Mouse (Mus musculus) mouse trophoblast stem cell (cell line): Measurements from ENCODE around the gene Il1rapl2.
"Not testable (repeated sequence)": the region's sequence is repeated elsewhere in the genome, so short reads cannot be mapped to it uniquely, and the experiment has no call there.

Experiments used
- in situ Hi-C, 2 experiments: fragments of 300-500 bp; cut with MseI, MboI; formaldehyde crosslinking; loops; 2 replicates in 1 of 2; 3 replicates in 1 of 2; pipeline ENCODE4 v1.15.1; 2025

The Il1rapl2 gene

DNA sequence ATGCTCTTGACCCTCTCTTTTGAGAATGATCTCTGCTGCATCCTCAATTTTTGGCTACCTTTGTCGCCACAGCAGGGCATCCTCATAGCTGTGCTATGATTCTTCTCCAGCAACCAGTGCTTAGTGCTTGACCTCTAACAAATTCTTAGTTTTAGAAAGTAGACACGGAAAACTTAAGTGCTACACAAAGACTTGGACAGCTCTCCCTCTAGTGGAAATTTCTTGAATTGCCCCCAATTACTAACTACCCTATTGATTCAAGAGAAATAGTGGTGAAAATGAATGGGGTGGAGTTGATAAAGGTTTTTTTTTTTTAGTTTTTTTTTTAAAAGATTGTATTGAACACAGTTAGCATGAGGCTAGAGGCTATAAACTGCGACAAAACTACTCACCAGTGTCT lies 599.7 kb downstream of the Il1rapl2 start:
- in situ Hi-C loops, result loop anchor here in 1 of 2 experiments (25.0 kb wide), 1 partner anchor 508 kb away; no protein-coding TSS in a partner anchor

DNA sequence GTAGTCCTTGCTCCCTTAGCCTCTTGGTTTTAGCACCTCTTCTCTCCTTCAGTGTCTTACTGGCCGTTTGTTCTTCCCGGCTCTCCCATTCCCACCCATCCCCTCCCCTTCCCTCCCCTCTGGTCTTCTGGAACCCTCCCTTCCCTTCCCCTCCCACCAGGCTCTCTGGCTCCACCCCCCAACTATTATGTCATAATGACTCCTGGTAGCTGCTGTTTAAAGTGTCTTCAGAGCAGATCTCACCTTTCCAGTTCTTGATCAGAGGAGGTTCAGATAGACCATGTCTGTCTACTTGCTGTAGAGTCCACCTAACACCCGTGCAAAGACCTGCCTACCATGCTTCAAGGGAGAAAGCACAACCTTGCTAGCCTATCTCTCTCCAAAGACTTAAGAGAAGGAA lies 639.1 kb downstream of the Il1rapl2 start, which contains the start of gene Tex13a:
Gene Tex13a (minus strand): TSS at position 101 of the 400 bp plus-strand sequence.
- in situ Hi-C loops, result no loop called here

GRCm38 (mm10) chrX:138234626-138235025 lies 664.2 kb downstream of the Il1rapl2 start:
- in situ Hi-C loops, result no loop called here

DNA sequence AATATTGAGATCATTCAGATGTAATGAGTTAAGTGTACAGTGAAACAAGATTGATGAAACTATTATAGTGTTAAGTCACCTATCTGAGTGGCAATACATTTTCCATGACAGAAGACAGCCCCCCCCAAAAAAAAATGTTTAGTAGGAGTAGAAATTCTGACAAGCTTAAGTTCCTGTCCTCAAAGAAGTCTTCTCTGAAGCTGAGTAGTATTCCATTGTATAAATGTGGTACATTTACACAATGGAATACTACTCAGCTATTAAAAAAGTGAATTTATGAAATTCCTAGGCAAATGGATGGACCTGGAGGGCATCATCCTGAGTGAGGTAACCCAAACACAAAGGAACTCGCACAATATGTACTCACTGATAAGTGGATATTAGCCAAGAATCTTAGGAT lies 778.3 kb downstream of the Il1rapl2 start:
- in situ Hi-C loops, result not testable (repeated sequence)

DNA sequence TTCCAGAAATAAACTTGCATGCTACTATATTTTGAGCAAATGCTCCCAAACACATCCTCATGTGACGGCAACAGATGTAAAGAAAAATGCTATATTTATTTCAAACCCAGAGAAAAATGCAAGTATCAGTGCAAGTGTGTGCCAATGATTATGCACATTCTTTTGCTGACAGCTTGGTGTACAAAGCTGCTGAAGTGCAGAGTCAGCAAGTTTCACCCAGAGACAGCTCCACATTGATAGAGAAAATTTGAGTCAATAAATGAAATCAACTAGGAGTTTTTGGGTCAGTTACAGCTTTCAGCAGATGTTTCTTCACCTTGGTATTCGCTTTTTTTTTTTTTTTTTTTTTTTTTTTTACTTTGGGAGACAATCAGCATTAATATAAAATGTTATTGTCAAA lies 863.4 kb downstream of the Il1rapl2 start:
- in situ Hi-C loops, result no loop called here

GRCm38 (mm10) chrX:138437939-138438338 lies 867.5 kb downstream of the Il1rapl2 start:
- in situ Hi-C loops, result no loop called here

DNA sequence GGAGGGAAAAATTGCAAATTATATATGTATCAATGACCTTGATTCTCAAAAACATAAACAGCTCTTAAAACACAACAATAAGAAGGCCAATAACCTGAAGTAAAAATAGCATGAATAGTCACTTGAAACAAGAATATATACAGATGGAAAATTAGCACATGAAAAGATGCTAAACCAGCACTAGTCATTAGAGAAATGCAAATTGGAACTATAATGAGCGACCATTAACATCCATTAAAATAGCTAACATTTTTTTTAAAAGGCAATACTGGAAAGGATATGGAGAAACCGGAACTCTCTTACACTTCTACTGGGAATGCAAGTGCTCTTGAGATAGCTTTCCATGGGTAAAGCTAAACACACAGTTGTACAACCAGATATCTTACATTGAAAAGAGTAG lies 879.4 kb downstream of the Il1rapl2 start:
- in situ Hi-C loops, result no loop called here

DNA sequence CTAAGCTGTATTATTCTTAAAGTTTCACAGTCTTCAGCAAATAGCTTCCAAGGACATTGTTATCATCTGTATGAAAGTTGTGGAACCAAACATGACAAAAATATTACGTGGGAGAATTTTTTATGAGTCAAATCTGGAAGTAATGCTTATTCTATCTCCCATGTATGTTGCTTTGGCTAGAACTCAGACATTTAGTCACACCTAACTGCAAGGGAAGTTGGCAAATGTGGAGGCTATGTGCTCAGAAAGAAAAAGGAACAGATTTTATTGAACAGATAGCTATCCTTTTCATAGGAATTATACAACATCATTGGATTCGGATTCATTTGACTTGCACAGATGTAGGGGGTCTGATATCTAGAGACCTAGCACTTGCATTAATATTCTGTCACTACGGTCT lies 908.1 kb downstream of the Il1rapl2 start:
- in situ Hi-C loops, result no loop called here

- in situ Hi-C loops, result no loop called here
These were observed 930.1 kb downstream of the Il1rapl2 start for GRCm38 (mm10) chrX:138500510-138500909.

- in situ Hi-C loops, result no loop called here
These were observed 934.6 kb downstream of the Il1rapl2 start for GRCm38 (mm10) chrX:138505049-138505448.

DNA sequence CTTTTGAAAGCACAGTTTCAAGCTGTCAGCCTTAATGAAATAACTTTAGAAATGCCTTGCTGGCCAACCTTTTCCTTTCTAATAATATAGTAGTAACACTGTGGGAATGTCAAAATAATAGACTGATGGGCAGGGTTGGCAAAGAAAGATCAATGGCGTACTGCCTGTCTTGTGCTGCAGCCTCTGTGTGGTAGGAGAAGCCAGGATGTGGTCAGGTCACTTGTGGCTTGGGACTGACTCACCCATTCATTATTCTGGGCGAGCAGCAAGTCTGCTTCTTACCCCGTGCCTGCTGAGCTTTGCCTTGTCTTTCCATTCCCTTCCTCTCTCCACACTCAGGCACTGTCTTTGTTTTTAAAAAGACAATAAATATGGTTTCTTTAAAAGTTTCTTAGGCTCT lies 1049.7 kb downstream of the Il1rapl2 start:
- in situ Hi-C loops, result no loop called here

DNA sequence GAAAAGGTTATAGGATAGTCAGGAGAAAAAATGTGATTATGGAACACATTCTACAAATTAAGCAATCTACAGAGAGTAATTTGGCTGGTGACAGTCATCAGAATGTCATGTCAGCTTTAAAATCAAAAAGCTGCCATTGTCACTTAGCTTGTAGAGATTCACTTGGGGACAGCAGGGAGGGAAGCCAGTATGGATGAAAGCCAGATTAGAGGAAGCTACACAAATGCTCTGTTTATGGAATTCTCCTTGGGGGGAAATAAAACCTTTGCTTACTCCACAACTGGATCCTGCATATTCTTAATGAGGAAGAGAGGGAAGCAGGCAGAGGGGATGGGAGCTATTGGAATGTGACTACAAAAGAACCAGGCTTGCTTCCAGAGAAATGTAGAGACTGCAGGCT lies 1054.9 kb downstream of the Il1rapl2 start:
- in situ Hi-C loops, result loop anchor here in 1 of 2 experiments (25.0 kb wide), 1 partner anchor 287 kb away; the partner anchor contains the start of gene Nrk

DNA sequence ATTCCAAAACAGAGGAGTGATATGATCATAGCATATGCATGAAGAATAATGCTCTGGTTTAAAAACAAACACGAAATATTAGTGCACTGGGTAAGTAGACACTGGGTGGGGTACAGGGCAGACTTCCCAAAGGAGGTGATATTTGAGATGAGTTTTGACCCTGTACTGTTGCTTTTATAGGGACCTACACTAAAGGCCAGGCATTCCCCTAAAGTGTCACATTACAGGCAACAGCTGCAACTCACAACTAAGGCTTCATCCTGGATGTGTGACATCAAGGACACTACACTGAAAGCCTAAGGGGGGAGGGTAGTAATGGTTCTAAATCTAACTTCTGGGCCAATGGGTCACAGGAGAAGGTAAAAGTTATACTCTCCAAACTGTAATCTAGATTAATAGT lies 1152.0 kb downstream of the Il1rapl2 start:
- in situ Hi-C loops, result no loop called here

- in situ Hi-C loops, result no loop called here
These were observed 1230.5 kb downstream of the Il1rapl2 start for GRCm38 (mm10) chrX:138800958-138801357.

GRCm38 (mm10) chrX:138831876-138832275 lies 1261.5 kb downstream of the Il1rapl2 start:
- in situ Hi-C loops, result no loop called here

GRCm38 (mm10) chrX:138833894-138834293 lies 1263.5 kb downstream of the Il1rapl2 start:
- in situ Hi-C loops, result no loop called here

DNA sequence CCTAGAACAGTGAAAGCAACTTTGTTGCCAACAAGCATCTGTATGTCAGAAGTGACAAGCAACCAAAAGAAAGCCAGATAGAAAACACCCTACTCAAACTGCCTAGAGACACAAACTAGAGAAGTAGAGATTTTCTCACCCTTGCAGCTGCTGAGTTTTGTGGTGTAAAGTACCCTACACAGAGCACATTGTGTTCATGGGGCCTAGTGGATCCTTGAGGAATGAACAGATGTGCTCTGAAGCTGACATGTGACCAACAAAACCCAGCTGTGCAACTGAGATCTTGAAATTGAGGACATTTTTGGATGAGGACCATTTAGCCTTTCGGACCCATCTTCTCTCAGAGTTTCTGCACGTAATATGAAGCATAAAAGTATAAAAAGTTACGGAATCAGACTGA lies 1268.0 kb downstream of the Il1rapl2 start:
- in situ Hi-C loops, result no loop called here
